Mouse (Mus musculus) heart, postnatal 10 days (tissue): ENCODE measurements around the gene Srprb. TPM values are rescaled to one million over a fixed set of nuclear protein-coding genes. Genes with fewer than 3 reads are reported as not detected.

Experiments used
- DNase-seq, 2 experiments: peaks; one replicate each; pipeline ENCODE4 v3.0.0; 2021
- intact Hi-C: fragments of 180-260 bp; cut with DNase I; formaldehyde crosslinking; loops from one replicate; pipeline ENCODE4 v1.15.1; 2025
- total RNA-seq, 2 experiments: library from RNA; stranded (reverse); gene quantifications; 2 replicates each; pipeline ENCODE4 v1.2.3; 2021

The Srprb gene
- total RNA-seq, 2 experiments from 2014 or later, result 18.8 to 22.2 TPM

- intact Hi-C loops, result no loop called here
- no peak for DNase-seq
Observed at GRCm38 (mm10) chr9:103149074-103149799, 52.7 kb downstream of the Srprb start.

- DNase-seq, result no peak
- intact Hi-C loops, result no loop called here
Observed at GRCm38 (mm10) chr9:103147103-103147502, 54.8 kb downstream of the Srprb start.

DNA sequence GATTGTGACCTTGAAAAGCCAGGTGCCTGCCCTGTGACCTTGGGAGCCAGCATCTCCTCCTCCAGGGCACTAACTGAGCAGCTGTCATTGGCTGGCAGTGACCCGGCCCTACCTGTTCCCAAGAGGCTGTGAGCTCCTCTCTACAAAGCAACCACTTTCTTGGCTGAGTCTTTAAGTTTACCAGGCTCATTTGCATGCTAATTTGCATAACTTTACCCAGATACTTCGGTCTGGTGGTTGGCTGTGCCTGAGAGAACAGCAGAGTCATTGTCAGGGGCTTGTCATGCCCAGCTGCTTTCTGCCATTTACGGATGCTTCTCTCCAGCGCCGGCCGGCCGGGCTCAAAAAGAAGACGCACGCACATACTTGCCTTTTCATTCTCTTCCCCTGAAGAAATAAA is 55.2 kb downstream of the Srprb start:
- intact Hi-C loops, result no loop called here
- no peak for DNase-seq

GRCm38 (mm10) chr9:103146257-103146656 is 55.7 kb downstream of the Srprb start:
- intact Hi-C loops, result no loop called here

DNA sequence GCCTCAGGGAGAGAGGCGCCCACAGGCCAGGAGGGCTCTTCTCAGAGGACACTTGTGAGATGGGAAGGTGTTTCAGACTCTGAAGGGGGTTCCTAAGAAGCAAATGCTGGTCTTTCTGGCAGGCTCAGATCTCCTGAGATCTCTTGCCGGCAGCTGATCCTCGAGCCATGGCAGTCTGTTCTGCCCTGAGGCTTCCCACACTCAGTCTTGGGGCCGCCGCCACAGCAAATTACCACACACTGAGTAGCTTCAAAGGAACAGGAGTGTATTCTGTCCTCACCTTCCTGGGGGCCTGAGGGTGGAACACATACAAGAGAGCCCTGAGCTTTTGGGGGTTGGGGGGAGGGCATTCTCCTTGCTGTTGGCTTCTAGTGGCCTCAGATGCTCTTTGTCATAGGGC is 56.6 kb downstream of the Srprb start:
- no peak for DNase-seq
- intact Hi-C loops, result no loop called here

More at GRCm38 (mm10) chr9:103146257-103146656, 55.7 kb downstream of the Srprb start:
- no peak for DNase-seq

DNA sequence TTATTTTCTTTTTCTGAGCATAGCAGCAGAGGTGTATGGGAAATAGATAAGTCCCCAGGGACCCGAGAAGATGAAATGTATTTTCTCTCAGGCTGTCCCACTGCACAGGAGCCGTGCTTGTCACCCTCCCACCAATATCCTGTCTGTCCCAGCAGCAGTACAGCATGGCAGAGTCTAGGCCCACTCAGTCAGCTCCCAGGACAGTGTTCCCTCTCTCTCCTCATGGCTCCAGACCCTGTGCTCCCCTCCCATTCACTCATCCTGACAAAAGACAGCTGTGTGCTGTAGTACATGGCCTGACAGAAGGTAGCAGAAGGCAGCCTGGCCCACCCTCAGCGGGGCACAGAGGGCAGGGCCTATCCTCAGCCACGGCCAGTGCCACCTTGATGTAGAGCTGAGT is 58.1 kb downstream of the Srprb start:
- intact Hi-C loops, result no loop called here
- no peak for DNase-seq

- intact Hi-C loops, result no loop called here
Observed at GRCm38 (mm10) chr9:103141266-103141665, 60.7 kb downstream of the Srprb start.

GRCm38 (mm10) chr9:103140384-103140783 is 61.6 kb downstream of the Srprb start:
- no peak for DNase-seq
- intact Hi-C loops, result no loop called here

More at GRCm38 (mm10) chr9:103141266-103141665, 60.7 kb downstream of the Srprb start:
- no peak for DNase-seq

DNA sequence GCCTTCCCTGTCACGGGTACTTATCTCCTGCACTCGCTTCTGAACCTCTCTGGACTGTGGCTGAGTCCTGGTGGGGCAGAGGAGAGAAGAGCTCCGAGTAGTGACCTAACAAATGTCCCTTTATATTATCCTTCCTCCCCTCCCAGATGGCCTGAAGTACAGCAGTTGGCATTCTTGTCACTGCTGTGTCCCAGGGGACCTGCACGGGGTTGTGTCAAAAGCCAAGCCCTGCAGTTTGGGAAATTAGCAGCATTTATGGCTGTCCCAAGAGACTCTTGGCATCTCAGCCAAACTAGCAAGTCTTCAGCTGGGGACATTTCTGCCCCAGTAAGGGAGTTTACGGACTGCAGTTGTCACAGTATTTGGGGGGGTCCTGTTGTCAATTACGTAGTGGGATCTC is 62.5 kb downstream of the Srprb start:
- intact Hi-C loops, result no loop called here
- DNase-seq, result peak in 1 of 2 experiments; percentile 18

Other genes with a start within 250 kb of the Srprb start
- 1 to 10 TPM; 8.5 to 10.0 TPM for gene Slco2a1, start 213.4 kb downstream of the Srprb start, total RNA-seq
- 1 to 10 TPM; 1.7 to 1.8 TPM for gene Rab6b, start 90.3 kb downstream of the Srprb start, total RNA-seq
- 1 to 10 TPM; 6.2 to 7.6 TPM for gene Gm20425, start 28.2 kb upstream of the Srprb start, total RNA-seq
- gene Trf, start 28.3 kb upstream of the Srprb start, total RNA-seq, result 10 to 100 TPM; 29.4 to 36.3 TPM
- under 1 TPM; 0.27 to 0.50 TPM for gene 1300017J02Rik, start 102.9 kb upstream of the Srprb start, total RNA-seq
- gene Topbp1, start 103.1 kb upstream of the Srprb start, total RNA-seq, result 10 to 100 TPM; 26.8 to 26.9 TPM
- gene Cdv3, start 163.7 kb upstream of the Srprb start, total RNA-seq, result 100 to 1,000 TPM; 111 to 137 TPM